Mouse (Mus musculus) right cerebral cortex, adult 2 months (tissue): ENCODE results near the gene AI413582.

Source experiments
- DNase-seq, 2 experiments: peaks; one replicate each; pipeline ENCODE4 v3.0.0; 2021 to 2022; ENCODE audit warnings: low spot score in 2 of 2

The AI413582 gene

DNA sequence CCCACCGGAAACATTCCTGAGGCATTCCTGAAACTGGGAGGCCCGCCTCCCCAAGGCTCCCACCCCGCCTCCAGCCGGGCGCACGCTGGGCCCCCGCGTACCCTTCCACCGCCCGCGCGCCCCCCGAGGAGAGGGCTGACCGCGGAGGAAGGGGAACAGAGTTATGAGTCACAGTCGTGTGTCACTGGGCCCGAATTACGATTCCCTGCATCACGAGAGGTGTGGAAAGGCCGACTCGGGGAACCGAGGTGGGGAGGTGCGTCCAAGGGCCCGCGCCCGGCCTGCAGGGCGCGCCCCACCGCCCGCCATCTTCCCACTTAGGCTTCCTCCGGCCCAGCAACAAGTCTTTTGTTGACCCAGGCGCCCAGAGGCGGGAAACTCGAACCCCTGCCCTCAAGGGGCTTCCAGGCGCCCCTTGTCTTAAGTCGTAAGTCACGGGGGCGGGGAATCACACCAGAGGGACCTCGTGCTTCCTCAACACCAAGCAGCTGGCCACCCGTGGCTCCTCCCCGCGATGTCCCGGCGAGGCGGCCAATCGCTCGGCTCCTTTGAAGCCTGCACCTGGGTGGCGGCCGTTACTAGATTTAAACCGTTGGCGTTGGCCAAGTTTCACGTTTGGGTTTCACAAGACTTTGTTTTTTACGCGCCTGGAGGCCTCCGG lies 9.9 kb downstream of the AI413582 start:
- no peak for DNase-seq

DNA sequence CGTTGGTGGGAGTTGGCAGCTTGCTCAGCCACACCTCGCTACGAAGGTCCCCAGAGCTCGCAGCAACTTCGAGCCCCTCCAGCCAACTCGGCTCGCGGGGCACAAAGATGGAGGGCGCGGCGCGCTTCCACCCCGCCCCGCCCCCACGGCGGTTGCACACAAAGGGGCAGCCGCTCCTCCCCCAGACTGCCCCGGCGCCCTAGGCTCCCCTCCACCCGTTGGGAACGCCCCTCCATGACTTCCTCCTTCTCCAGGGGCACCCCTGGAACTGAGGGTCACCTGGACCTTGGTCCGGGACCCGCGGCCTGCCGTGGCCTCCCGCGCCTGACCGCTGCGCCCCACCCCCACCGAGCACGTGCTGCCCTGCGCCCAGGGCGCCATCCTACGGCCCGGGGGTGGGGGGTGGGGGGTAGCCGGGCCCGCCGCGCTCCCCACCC lies 10.5 kb downstream of the AI413582 start:
- DNase-seq = no peak

DNA sequence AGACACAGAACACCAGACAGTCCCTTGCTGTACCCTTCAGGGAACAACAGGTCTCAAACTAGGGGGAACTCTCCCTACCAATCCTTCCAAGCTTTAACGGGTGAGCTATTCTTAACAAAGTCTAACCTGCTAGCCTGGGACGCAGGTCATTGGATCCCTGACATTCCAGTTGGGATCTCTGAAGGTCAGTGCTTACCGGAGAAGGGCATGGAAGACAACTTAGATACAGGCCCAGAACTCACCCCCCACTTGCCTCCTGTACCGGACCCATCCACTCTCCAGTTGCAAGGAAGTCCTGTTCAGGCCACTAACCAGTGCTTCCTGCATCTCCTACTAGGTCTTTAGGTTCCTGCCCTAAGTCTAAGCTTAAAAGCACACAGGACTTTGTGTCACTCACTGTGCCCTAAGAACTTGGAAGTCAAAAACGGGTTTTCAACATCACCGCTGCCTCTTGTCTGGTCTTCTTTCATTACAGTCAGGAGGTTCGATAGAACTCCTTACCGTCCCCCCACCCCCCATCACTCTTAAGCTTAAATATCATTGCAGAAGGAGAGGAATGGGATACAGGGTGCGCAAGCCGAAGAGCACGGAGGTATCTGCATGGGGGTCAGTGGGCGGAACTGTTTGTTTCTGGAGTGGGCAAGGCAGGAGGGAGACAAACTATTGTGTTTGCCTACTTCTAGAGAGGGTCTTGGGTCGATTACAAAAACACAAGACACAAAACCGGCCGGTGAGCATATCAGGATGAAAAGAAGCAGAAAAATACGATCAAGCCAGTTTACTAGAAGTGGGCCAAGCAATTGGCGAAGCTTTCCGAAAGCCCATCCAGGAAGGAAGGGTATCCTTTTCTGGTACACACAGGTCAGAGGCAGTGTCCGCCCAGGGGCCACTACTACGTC lies 11.2 kb downstream of the AI413582 start:
- DNase-seq = no peak

DNA sequence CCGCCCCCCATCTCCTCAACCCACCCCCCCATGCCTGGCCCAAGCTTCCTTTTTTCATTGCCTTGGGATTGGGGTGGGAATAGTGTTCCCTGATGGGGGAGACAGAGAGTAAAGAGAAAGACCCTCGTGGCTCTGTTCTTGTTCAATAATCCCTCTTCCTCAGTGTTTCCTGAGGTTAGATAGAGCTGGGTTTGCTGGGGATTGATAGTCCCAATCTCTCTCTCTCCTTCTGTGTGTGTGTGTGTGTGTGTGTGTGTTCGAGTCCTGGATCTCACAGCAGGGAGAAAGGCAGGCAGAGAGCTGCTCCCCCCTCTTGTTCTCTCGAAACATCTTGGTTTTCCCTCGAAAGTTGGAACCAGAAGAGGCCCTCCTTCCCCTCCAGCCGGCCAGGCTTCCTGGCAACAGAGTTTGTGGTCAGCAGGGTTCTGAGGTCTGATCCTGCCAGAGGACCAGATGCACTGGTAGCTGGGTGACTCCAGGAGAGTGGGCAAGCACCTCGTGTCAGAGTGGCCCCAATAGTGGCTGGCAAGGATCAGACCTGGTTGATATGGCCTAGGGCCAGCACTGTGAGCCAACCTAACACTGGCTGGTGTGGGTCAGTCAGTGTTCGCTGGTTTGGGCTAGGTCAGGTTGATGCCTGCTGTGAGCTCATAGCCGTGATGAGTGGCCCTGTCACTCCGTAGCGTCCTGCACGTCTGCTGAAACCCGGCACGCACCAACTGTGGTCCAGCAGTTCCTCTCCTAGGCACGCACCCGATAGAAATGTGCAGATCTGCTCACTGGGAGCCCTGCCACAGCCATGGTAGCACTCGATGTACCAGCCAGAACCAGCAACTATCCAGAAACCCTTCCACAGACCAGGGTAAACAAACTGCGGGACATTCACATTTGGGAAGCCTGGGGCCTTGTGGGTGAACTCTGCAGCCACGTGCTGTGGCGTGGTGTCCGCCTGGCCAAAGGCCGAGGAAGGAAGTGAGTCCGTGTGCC lies 13.0 kb downstream of the AI413582 start:
- no peak for DNase-seq

DNA sequence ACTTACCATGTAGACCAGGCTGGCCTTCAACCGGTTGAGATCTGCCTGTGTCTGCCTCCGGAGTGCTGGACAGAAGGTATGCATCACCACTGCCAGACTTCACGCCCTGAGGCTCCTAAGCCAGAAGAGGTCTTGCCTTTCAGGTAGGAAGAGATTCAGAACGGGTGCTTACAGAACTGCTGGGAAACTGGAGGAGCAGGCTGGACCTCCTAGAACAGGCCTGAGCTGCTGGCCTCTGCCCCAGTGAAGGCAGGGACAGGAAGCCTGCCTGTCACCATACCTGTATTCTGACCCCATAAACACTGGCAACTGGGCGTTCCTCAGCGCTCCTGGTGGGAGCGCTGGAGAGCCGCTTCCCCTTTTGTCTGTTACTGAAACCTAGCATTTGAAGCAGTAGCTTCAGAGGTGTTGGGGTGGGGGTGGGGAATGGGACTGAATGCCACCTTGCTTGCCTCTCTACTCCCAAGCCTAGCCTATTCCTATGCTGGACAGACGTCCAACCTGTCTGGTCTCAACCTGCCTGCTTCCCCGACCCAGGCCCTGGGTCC lies 14.1 kb downstream of the AI413582 start:
- DNase-seq = no peak

DNA sequence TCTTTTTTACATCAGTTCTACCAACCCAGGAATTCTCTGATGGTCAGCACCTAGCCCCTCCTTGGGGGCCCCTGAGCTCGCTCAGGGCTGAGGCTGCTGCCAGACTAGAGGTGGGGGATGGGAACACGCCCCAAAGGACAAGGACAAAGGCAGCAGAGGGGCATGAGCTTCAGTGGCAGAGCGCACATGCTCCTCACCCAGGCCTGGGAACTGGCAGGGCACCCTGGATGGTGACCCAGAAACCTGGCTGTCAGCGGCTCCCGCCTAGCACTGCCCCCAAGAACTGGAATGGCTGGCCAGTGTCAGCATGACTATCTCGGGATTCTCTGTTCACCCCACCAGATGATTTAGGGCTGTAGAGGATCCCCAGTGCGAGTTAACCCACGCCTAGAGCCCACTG lies 16.3 kb downstream of the AI413582 start:
- DNase-seq = no peak

DNA sequence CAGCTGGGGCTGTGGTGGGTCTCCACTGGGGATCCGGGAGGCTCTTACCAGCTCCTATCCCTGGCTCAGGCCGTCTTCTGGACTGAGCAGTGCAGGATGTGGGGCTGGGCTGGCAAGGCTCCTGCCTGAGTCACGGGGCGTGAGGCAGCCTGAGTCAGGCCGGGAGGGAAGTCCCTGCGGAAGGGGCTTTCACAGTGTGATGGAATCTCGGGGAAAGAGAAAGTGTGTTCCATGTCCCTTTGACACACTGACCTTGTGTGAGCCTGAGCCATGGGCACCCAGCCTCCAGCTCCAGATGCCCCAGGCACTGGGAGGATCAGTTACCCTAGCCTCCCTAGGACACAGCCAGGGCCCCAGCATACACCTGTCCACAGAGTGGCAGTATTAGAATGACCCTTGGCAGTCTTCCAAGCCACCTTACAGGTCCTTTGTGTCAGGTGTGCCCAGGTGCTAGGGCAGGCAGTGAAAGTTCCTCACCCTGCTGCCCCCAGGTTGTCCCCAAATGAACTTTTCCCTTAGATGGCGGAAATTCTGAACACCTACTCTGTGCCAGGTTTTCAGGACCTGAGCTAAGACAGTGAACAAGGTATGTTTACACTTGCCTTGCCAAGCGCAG lies 18.2 kb downstream of the AI413582 start:
- DNase-seq = no peak

DNA sequence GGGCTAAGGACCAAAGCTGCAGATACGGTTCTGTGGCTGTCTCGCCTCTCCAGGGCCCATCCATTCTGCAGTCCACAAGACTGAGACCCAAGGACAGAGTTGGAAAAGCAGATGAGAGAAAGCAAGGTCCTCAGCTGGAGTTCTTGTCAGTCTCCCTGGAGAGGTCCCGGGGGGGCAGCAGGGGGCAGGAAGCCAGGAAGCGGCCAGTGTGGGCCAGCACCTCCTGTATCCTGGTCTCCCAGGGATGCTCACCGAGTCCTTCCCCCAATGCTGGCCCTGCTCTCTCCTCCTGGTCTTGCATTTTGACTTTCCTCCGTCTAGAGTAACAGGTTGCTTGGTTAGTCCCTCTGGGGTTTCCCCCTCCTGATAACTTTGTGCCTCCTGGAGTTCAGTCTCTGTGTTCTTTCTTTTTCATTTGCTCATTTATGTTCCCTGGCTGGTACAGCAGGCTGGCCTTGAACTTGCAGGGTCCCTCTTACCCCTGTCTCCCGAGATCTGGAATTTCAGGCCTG lies 18.9 kb downstream of the AI413582 start:
- no peak for DNase-seq

DNA sequence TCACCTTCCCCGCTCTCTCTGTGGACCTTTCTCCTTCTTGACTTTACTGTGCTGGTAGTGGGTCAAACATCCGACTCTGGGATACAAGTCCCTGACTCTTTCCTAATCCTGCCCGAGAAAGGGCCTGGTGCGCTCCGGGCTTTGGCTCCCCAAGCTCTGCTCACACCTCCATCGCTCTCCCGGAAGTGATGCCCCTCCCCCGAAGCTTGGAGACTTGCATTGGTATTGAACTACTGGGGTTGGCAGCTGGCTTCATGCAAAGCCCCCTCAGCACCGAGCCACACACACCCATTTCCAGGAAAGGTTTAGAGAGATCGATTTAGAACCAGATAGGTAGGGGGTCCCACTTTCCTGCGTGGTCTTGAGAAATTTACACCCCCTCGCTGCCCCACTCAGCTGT lies 19.6 kb downstream of the AI413582 start:
- DNase-seq = no peak

DNA sequence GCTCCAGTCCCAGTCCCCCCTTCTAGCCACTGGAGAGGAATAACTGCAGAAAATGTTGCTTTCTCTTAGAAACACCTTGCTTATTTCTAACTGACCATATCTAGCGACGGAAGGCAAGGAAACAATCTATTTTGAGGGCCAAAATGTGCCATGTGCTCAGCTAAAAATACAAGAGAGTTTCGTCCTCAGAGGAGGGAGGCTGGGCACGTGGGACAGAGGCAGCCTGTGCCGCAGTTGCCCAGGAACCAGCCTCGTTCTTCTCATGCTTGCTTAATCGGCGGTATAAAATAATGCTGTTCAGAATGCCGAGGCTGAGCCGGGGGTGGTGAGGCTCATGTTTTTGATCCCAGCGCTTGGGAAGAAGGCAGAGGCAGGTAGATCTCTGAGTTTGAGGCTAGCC lies 21.0 kb downstream of the AI413582 start:
- DNase-seq = peak in 1 of 2 experiments; percentile 60

DNA sequence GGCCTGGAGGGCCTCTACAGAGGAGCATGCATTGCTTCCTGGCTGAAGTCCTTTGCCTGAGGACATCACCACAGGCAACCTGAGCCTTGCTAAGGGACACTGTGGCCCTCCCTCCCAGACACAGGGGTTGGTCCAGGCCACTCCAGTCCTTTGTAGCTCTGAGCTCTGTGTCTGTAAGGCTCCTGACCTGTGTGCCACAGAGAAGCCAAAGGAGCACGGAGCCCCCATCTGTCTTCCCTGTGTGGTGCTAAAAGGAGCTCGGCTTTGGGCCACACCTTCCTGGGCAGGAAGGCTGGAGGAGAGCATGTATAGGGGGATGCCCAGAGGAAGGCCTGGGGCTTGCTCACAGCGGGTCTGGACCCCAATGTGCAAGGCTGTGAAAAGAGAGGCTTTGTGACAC lies 23.6 kb downstream of the AI413582 start:
- DNase-seq = no peak

DNA sequence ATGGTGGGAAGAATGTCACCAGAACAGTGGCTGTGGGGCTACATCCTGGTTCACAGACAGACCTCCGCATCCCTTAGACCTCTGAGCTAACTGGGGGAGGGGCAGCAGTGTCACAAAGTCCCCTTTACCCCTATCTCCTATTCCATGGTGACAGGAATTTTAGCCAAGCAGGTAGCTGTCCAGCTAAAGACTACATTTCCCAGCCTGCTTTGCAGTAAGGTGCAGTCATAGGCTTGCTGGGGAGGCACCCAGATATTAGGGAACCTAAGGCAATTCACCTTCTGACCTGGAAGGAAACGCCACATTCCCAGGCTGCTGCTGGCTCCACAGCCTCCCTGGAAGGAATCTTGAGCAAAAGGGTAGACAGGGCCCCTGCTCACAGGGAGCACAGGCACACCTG lies 24.3 kb downstream of the AI413582 start:
- no peak for DNase-seq

DNA sequence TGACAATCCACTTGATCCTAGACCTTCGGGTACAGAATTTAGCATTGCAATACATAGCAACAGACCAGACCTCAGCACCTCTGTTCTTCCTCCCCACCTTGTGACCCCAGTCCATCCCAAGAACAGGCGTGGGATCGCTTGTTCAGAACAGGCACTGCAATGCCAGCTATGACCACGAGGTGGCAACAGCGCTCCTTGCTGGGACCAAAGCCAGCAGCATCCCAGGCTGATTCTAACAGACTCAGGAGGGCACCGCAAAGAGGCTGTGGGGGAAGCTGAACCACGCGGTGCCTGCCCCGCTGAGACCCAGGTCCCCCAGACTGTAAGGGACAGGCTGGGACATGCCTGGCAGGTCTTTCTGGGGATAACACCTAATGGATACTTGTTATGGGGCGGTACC lies 30.8 kb downstream of the AI413582 start:
- peak; percentile 92 to 95 for DNase-seq

DNA sequence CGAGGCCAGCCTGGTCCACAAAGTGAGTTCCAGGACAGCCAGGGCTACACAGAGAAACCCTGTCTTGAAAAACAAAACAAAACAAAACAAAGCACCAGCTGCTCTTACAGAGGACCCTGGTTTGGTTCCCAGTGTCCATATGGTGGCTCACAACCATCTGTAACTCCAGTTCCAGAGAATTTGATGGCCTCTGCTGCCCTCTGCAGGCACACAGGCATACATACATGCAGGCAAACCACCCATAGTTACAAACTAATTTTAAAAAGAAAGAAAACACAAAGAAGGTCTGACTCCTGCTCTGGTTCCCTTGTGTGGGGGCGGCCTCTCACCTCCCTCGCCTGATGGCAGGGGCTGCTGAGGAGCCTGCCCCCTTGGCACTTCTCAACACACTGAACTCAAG lies 32.2 kb downstream of the AI413582 start:
- DNase-seq = no peak

DNA sequence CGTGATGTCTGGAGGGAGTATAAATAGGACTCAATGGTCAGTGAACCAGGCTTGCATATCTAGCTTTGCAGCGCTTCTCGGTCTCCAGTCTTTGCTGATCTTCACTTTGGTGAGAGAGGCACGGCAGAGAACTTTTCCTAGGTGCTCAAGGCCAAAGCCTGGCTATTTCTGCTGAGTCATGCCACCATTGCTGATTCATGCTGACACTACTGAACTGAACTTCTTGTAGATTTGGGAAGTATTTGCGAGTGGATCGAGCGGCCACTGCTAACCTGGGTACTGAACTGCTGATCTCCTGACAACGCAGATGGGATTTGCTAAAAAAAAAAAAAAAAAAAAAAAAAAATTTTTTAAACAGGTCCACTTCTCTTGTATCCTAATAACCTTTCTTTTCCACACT lies 33.5 kb downstream of the AI413582 start:
- no peak for DNase-seq

DNA sequence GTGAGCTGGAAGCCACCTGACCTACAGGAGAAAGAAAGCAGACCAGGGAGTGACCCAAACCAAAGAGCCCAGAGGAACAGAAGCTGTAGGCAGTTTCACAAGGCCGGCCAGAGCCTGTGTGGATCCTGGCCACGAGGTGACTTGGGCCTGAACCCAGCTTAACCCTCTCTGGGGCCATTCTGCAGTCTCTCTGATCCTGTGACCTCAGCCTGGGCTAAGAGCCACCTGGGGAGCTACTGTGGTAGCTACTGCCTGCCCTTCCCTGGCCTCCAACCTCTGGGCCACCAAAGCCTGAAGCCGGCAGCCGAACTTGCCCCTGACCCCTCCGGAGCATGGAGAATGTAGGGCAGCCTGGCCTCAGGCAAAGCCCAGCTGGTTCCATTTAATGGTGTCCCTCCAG lies 36.8 kb downstream of the AI413582 start:
- DNase-seq = no peak

DNA sequence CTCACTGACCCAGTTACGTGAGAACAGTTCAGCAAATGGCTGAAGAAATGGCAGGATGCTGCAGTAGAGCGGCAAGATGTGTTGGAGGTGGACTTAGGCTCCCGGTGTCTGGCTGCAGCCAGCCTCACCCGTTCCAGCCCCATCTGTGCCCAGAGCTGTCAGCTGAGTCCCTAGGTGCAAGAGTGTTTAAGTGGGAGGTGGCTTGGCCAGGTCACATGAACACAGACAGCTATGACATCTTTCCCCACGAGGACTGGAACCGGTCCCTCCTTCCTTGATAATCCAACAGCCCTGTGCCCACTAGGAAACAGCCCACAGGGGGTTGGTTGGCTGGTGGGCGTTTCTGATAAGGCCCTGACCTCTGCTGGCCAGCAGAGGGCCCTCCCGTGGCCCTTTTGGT lies 37.5 kb downstream of the AI413582 start:
- DNase-seq = no peak

DNA sequence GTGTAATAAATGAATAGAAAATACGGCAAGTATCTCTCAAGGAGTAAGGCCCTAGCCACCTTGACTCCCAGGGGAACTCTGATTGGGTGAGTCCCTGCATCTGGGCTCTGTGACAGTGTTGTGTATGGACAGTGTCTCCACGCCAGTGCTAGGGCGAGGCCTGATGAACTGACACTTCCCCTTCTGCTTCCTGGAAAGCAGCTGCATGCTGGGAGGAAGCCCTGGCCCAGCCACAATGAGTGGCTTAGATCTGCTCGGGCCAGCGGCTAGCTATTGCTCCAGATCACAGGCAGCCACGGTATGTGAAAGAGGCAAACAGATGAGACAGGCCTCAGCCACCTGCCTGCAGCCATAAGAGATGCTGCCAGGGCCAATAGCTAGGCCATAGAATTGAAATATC lies 38.4 kb downstream of the AI413582 start:
- no peak for DNase-seq

DNA sequence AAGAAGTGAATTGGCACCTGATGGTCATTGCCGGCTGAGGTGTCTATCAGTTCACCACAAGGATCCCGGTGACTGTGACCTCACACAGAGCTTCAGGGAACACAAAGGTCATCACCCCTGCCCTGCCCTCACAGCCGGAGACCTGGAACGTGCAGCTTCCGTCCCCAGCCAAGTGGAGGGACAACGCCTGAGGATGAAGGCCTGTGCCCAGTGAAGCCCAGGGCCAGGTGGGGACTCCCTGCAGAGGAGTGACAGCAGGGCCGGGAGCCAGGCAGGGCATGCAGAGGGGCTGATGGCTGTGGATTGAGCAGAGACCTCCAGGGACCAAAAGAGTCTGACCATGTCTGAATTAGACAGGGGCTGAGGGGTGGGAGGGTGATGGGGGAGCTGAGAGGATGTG lies 42.4 kb downstream of the AI413582 start:
- DNase-seq = no peak

DNA sequence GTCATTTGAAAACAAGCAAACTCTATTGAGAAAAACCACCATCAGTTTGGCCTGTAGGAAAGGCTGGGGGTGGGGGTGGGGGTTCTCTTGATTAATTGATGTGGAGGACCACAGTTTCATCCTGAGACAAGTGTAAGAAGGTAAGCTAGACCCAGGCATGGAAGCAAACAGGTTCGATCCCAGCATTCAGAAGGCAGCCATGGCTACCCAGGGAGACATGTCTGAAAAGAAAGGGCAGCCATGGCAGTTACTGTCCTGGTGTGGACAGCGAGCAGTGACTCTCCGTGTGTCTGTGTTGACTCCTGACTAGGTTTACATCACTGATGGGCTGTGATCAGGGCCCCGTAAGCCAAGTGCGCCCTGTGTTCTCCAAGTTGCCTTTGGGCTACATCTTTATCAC lies 44.3 kb downstream of the AI413582 start, which contains the start of gene Grm4:
TSS of gene Grm4 (minus strand) at position 101 of the 400 bp plus-strand sequence.
- no peak for DNase-seq

DNA sequence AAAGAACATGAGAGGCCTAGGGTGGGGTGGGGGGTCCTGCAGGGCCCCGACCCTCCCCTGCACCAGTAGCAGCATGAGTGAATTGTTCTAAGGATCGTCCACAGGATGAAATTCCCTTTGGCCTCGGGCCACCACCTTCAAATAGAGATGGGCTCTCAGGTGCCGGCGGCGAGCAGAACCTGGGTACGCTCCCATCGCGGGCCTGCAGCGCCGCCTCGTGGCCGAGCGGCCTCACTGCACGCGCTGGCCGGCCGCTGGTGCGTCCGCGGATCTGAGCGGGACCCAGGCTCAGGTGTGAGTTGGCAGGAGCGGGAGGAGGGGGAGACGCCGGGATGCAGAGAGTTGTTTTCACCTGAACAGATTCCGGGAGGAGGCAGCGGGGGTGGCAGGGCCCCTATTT lies 45.0 kb downstream of the AI413582 start:
- peak; percentile 57 to 60 for DNase-seq
